Mouse (Mus musculus): ENCODE measurements around the gene Faf1.

DNA sequence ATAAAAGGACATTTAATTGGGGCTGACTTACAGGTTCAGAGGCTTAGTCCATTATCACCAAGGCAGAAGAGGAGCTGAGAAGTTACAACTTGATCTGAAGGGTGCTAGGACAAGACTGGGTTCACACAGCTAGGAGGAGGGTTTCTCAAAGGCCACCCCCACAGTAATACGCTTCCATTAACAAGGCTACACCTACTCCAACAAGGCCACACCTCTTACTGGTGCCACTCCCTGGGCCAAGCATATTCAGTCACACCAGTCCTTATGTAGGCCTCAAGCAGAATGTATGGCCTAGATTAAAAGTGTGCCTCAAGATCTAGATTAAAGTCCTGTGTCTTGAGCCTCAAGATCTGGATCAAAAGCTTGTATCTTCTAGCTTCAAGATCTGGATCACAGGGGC lies 4.4 kb upstream of the Faf1 start:
- TF ChIP-seq EP300 (IDR thresholded peaks at IDR 0.05; ENCODE audit: low read depth): no peak
- TF ChIP-seq CTCF (IDR thresholded peaks at IDR 0.05; ENCODE audit: low read depth): no peak

Data from liver, embryonic 14.5 days (tissue).